Mouse (Mus musculus) T-helper 1 cell (primary cell): ENCODE measurements around the gene Rnase2a.
"Not testable (repeated sequence)": the region's sequence is repeated elsewhere in the genome, so short reads cannot be mapped to it uniquely, and the experiment has no call there.

Experiments
- in situ Hi-C: fragments of 300-600 bp; cut with MboI, MseI; formaldehyde crosslinking; loops from one replicate; pipeline ENCODE4 v1.15.1; 2025; ENCODE audit warnings: high pct_unique_total_duplicates

Rnase2a gene

DNA sequence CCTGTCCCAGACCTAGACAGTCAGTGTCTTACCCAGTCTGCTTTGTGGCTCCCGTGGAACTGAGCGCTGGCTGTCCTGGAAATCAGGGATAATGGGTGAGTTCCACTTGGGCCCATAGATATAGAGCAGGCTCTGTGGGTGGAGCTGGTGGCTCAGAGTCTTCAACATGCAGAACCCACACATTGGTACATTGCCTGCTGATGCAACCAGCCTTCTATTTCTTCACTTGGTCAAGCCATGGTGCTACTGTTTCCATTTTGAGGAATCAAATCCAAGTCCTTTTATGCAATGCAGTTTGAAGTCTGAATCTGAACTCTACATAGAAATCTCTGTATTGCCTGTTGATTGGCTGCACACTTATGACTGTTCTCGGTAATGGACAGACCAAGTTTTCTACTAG lies at the start of gene Rnase2a:
TSS of gene Rnase2a (minus strand) at position 72 of the 400 bp plus-strand sequence.
- in situ Hi-C loops: no loop called here

DNA sequence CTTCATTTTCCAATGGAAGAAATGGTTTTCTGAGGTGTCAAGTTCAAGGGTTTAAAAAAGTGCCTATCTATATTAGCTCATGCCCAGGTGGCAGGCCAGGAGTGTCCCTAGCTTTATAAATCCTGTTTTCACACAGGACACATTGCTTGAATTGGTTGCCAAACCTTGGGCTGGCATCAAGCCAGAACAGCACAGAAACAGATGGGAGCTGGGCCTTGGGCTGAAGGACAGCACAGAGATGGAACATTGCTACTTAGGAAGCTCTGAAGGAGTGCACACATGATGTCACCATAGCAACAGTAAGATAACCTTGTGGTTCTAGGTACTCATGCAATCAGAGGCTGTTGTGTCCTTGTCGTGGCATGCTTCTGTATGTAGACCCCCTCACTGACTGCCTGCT lies 35.6 kb upstream of the Rnase2a start:
- in situ Hi-C loops: no loop called here

GRCm38 (mm10) chr14:51278515-51278914 lies 22.6 kb upstream of the Rnase2a start:
- in situ Hi-C loops: not testable (repeated sequence)

DNA sequence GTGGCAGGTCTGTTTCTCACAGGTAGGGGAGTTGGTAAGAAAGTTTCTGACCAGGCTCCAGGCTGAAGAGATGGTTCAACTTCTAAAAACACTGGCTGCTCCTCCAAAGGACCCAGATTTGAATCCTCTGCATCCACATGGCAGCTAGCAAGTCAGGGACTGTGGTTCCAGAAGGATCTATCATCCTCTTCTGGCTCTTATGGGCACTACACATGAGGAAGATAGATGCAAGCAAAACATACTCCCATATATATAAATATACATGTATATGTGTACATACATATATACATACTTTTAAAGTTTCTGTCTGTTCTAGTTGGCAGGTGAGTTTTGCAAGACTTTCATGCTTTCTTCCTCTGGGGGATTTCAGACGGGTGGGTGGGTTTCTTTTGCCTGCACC lies 12.8 kb upstream of the Rnase2a start:
- in situ Hi-C loops: loop anchor here (5.0 kb wide), 2 partner anchors 91 to 166 kb away; no protein-coding TSS in a partner anchor

DNA sequence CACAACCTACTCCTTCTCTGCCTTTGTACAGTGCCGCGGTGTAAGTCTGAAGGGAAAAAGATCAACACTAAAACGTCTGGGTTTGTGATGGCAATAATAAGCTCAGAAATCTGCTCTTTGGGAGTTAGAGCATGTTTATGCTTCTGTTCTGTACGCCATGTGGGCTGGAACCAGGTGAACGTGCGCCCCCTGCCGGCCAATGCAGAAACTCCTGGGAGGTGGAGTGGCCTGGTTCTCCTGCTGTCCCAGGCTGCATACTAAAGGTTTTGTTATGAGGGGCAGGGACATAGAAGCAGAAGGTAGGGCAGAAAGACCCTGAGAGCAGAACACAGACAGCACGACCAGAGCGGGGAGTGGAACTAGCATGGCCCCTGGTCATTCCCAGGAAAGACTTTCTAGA lies 10.2 kb upstream of the Rnase2a start:
- in situ Hi-C loops: loop anchor here (5.0 kb wide), 2 partner anchors 89 to 164 kb away; no protein-coding TSS in a partner anchor

DNA sequence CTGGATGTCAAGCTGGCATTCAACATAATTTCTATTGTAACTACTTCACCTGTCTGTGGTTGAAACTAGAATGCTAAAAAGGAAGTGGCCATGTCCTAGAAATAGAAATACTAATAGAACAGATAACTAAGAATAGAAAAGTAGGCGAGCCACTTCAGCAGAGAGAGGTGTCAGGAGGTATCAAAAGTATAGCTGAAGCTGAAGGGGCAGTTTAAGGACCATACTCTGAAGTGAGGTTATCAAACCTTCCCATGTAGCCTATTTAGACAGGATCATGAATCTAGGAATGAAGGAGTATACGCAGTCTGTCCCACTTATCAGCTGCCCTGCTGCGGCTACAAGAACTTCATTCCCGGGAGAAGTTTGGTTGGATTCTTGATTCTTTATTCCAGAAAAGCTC lies 9.8 kb upstream of the Rnase2a start:
- in situ Hi-C loops: loop anchor here (5.0 kb wide), 2 partner anchors 88 to 163 kb away; no protein-coding TSS in a partner anchor

DNA sequence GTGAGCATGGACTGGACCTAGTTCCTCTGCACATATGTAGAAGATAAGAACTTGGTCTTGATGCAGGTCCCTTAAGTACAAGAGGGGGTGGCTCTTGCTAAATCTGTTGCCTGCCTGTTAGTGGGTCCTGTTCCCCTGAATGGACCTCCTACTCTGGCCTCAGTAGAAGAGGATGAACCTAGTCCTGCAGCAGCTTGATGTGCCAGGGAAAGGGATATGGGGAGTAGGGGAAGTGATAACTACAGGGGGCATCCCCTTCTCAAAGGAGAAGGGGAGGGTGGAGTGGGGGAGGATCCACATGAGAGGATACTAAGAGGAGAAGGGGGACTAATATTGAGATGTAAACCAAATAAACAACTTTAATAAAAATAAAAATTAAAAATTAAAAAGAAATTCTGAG lies 6.5 kb upstream of the Rnase2a start:
- in situ Hi-C loops: no loop called here

GRCm38 (mm10) chr14:51259741-51260140 lies 3.8 kb upstream of the Rnase2a start:
- in situ Hi-C loops: no loop called here

DNA sequence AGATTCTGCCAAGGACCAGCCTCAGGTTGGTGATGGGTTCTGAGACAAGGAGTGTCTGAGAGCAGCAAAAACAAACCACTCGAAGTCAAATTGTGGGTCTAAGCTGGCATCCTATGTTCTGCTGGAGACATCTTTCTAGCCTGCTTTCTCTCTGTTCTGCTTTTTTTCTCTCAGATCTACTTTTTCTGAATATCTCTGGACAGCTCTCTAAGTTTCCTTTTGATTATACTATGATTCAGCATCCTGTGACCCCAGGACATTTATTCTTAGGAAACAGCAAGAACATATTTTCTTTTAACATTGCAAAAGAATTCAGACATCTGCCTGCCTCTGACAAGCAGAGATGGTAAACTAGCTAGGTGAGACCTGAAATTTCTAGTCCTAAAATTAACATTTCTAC lies 2.3 kb downstream of the Rnase2a start:
- in situ Hi-C loops: no loop called here

DNA sequence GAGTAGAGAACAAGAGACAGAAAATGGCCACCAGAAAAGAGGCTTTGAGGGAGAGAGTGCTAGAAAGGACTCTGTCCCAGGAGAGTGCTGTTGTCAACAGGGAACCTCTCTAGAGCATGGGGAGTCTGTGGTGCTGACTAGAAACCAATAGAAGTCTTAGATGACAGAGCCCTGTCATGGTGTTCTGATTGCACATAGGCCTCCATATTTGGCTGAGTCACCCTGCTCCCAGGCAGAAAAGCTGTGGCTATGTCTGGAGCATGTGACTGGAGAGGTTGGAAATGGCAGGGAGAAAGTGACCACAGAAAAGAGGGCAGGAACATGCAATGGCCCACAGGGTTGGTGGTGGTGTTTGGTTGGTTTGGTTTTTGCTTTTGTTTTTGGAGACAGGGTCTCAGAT lies 3.7 kb downstream of the Rnase2a start:
- in situ Hi-C loops: not testable (repeated sequence)

- in situ Hi-C loops: no loop called here
Measured at GRCm38 (mm10) chr14:51250348-51250747, 5.6 kb downstream of the Rnase2a start.

DNA sequence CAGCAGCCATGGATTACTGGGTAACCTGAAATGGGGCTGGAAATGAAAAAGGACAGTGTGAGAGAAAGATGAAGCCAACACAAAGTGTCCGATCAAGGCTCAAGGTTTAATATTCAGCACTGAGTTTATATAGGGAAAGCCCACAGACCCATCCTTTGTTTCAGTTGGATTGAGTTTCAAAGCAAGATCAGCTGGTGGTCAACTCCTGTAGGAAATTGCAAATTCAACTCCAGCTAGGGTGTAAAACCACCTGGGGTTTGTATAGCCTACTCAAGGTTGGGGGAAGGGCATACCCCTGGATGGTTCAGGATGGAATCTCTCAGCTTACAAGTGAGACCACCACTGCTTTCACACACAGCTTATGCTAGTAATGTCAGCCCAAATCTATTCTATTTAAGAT lies 8.2 kb downstream of the Rnase2a start:
- in situ Hi-C loops: no loop called here

DNA sequence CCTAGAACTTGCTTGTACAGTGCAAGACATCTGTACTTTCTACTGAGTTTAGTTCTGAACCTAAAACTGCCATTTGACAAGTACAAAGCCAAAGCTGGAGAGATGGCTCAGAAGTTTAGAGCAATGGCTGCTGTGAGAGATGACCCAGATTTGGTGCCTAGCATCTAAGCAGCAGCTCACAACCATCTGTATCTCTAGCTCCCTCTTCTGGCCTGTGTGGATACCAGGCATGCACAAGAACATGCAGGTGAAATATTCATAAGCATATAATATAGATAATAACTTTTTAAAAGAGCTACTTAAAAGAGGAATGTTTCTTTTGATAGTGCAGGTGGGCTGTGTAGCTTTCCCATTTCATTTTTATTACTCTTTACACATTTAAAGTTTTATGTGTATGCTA lies 15.0 kb downstream of the Rnase2a start:
- in situ Hi-C loops: no loop called here

- in situ Hi-C loops: not testable (repeated sequence)
Measured at GRCm38 (mm10) chr14:51237488-51237887, 18.4 kb downstream of the Rnase2a start.

DNA sequence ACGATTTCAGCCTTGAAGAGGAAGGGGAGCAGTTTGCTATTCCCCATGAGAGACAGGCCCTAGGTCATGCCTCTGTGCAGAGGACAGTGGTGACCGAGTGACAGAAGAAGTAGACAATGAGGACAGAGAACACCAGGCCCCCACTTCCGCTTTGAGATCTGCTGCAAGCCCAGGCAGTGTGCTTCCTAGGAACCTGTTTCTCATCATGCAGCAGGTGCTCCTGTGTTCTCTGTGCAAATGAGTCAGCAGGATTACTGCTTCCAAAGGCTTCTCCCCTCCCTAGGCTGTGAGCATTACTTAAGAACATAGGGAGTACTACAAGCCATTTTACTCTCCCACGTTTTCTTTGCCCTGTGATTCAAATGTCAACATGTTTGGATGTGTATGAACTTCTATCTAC lies 26.3 kb downstream of the Rnase2a start:
- in situ Hi-C loops: not testable (repeated sequence)

DNA sequence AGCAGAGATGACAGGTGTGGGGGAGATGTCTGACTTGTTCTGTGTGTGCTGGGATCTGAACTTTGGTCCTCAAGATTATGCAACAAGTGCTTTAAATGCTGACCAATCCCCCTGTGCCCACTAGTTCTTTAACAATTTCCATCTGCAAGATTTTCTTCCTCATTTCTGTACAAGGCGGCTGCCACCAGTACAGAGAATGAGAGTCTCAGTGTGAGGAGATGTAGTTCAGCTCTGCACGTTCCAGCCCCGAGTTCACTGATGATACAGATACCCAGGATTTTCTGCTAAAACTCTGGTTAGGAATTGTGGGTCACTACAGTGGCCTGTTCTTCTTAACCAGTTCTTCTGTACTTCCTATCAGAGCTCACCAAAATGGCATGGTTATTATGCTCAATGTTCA lies 35.8 kb downstream of the Rnase2a start:
- in situ Hi-C loops: not testable (repeated sequence)
